8 mouse cellular contexts compared by ENCODE assay signal in genomic region chr2:28536166-28536565, GRCm38 (mm10). TPM values are rescaled to one million over a fixed set of nuclear protein-coding genes. Genes with fewer than 3 reads are reported as not detected.
A peak's percentile ranks its signal among the peaks of the same experiment; 100 is the strongest.
DNase-seq lines count a peak whose midpoint lies in the region; ATAC-seq and TF ChIP-seq lines count a peak whose summit lies in the region.

No protein-coding gene starts in this region.

- H3K4me3 ChIP-seq in liver, adult 2 months (ENCODE audit: insufficient read depth, low read depth, low read length) = no peak overlapping the region
- H3K4me3 ChIP-seq in liver, embryonic 12.5 days = no peak overlapping the region
- H3K4me3 ChIP-seq in forebrain, embryonic 12.5 days (replicated peaks) = no peak overlapping the region
- no peak overlapping the region for H3K4me3 ChIP-seq in hindbrain, postnatal 0 days (ENCODE audit: low read length)
- no peak overlapping the region for H3K4me3 ChIP-seq in neural tube, embryonic 13.5 days
- H3K4me3 ChIP-seq in liver, embryonic 11.5 days (ENCODE audit: low read depth, low read length) = no peak overlapping the region

- H3K79me2 ChIP-seq in liver, adult 2 months (ENCODE audit: control insufficient read depth, insufficient read depth, low read length) = no peaks in the 10 kb centered on the region

- DNase-seq in liver, adult 2 months (ENCODE audit: extremely low read depth, low read depth, low spot score) = no peak
- no peak for DNase-seq in hindbrain, postnatal 0 days (ENCODE audit: low spot score)
- DNase-seq in adrenal gland, postnatal 25 days = no peak
- no peak for DNase-seq in urinary bladder, postnatal 10 days (ENCODE audit: low spot score)
- no peak for DNase-seq in liver, embryonic 11.5 days (ENCODE audit: low spot score)

- no peaks in the 10 kb centered on the region for H3K27me3 ChIP-seq in liver, adult 2 months (ENCODE audit: control insufficient read depth, insufficient read depth, low read length)
- H3K27me3 ChIP-seq in liver, embryonic 12.5 days (replicated peaks) = peaks cover 27% of the 10 kb centered on the region
- no peaks in the 10 kb centered on the region for H3K27me3 ChIP-seq in forebrain, embryonic 12.5 days
- H3K27me3 ChIP-seq in hindbrain, postnatal 0 days (ENCODE audit: insufficient read depth, low read length) = no peaks in the 10 kb centered on the region
- H3K27me3 ChIP-seq in neural tube, embryonic 13.5 days = no peaks in the 10 kb centered on the region
- H3K27me3 ChIP-seq in liver, embryonic 11.5 days (replicated peaks; ENCODE audit: control insufficient read depth, insufficient read depth, low read length) = peaks cover 5% of the 10 kb centered on the region

- H3K9ac ChIP-seq in liver, adult 2 months (ENCODE audit: low read depth, low read length) = no peak overlapping the region
- no peak overlapping the region for H3K9ac ChIP-seq in liver, embryonic 12.5 days
- H3K9ac ChIP-seq in forebrain, embryonic 12.5 days = no peak overlapping the region
- H3K9ac ChIP-seq in hindbrain, postnatal 0 days (replicated peaks; ENCODE audit: low read length) = no peak overlapping the region; the same call in 1 of the 2 replicates
- H3K9ac ChIP-seq in neural tube, embryonic 13.5 days = peak overlapping the region; percentile 85
- H3K9ac ChIP-seq in liver, embryonic 11.5 days (ENCODE audit: low read depth, low read length) = no peak overlapping the region

- H3K4me2 ChIP-seq in liver, embryonic 12.5 days = no peak overlapping the region
- no peak overlapping the region; the same call in 1 of the 2 replicates for H3K4me2 ChIP-seq in forebrain, embryonic 12.5 days
- H3K4me2 ChIP-seq in hindbrain, postnatal 0 days (ENCODE audit: low read depth, low read length) = peak overlapping the region; percentile 72; the same call in 1 of the 2 replicates
- H3K4me2 ChIP-seq in neural tube, embryonic 13.5 days = peak overlapping the region; percentile 76; the same call in 1 of the 2 replicates
- H3K4me2 ChIP-seq in liver, embryonic 11.5 days = no peak overlapping the region

- no peak for TF ChIP-seq POLR2A in liver, adult 2 months (IDR thresholded peaks at IDR 0.05; ENCODE audit: extremely low read depth, insufficient read depth, low read length)

- 0 out of 2 replicates have a peak overlapping the region, but pooled peaks have one; percentile 3 for H3K27ac ChIP-seq in liver, adult 2 months (replicated peaks; ENCODE audit: insufficient read depth, low read depth, low read length)
- no peak overlapping the region for H3K27ac ChIP-seq in liver, embryonic 12.5 days
- H3K27ac ChIP-seq in forebrain, embryonic 12.5 days = peak overlapping the region; percentile 79; the same call in 1 of the 2 replicates
- peak overlapping the region; percentile 91 for H3K27ac ChIP-seq in hindbrain, postnatal 0 days
- peak overlapping the region; percentile 93 for H3K27ac ChIP-seq in neural tube, embryonic 13.5 days (replicated peaks)
- H3K27ac ChIP-seq in liver, embryonic 11.5 days (ENCODE audit: low read depth, low read length) = no peak overlapping the region

- 0 out of 2 replicates have a peak, but pooled peaks cover 4% of the 10 kb centered on the region for H3K4me1 ChIP-seq in liver, adult 2 months (ENCODE audit: control insufficient read depth, insufficient read depth, low read length)
- H3K4me1 ChIP-seq in liver, embryonic 12.5 days = peaks cover 37% of the 10 kb centered on the region
- H3K4me1 ChIP-seq in forebrain, embryonic 12.5 days = peaks cover 96% of the 10 kb centered on the region
- H3K4me1 ChIP-seq in hindbrain, postnatal 0 days (ENCODE audit: insufficient read depth, low read length) = peaks cover 70% of the 10 kb centered on the region
- peaks cover 98% of the 10 kb centered on the region for H3K4me1 ChIP-seq in neural tube, embryonic 13.5 days (replicated peaks)
- peaks cover 32% of the 10 kb centered on the region for H3K4me1 ChIP-seq in liver, embryonic 11.5 days (replicated peaks; ENCODE audit: control insufficient read depth, insufficient read depth, low read length)

- 57% methylated on average over 4 of the region's 4 CpGs for WGBS in liver, adult 2 months
- WGBS in liver, embryonic 12.5 days (ENCODE audit: insufficient replicate concordance) = 36% methylated on average over 4 of the region's 4 CpGs
- 71% methylated on average over 4 of the region's 4 CpGs for WGBS in forebrain, embryonic 12.5 days
- 72% methylated on average over 4 of the region's 4 CpGs for WGBS in hindbrain, postnatal 0 days
- 70% methylated on average over 4 of the region's 4 CpGs for WGBS in neural tube, embryonic 13.5 days
- 67% methylated on average over 4 of the region's 4 CpGs for WGBS in liver, embryonic 11.5 days

- H3K9me3 ChIP-seq in liver, embryonic 12.5 days (replicated peaks) = no peaks in the 10 kb centered on the region
- H3K9me3 ChIP-seq in forebrain, embryonic 12.5 days = no peaks in the 10 kb centered on the region
- H3K9me3 ChIP-seq in hindbrain, postnatal 0 days (ENCODE audit: low read length) = no peaks in the 10 kb centered on the region
- H3K9me3 ChIP-seq in neural tube, embryonic 13.5 days = no peaks in the 10 kb centered on the region
- no peaks in the 10 kb centered on the region for H3K9me3 ChIP-seq in liver, embryonic 11.5 days (ENCODE audit: control insufficient read depth, low read length)

- no peaks in the 10 kb centered on the region for H3K36me3 ChIP-seq in liver, adult 2 months (ENCODE audit: control insufficient read depth, insufficient read depth, low read length)
- no peaks in the 10 kb centered on the region for H3K36me3 ChIP-seq in liver, embryonic 12.5 days
- H3K36me3 ChIP-seq in forebrain, embryonic 12.5 days (replicated peaks) = no peaks in the 10 kb centered on the region
- no peaks in the 10 kb centered on the region for H3K36me3 ChIP-seq in hindbrain, postnatal 0 days (ENCODE audit: insufficient read depth, low read length)
- H3K36me3 ChIP-seq in neural tube, embryonic 13.5 days = peaks cover 8% of the 10 kb centered on the region
- H3K36me3 ChIP-seq in liver, embryonic 11.5 days (ENCODE audit: control insufficient read depth, insufficient read depth, low read length) = no peaks in the 10 kb centered on the region

- no peak for ATAC-seq in liver, embryonic 12.5 days
- ATAC-seq in forebrain, embryonic 12.5 days (ENCODE audit: low FRiP score) = no peak
- no peak for ATAC-seq in hindbrain, postnatal 0 days
- no peak for ATAC-seq in neural tube, embryonic 13.5 days (ENCODE audit: low read depth)
- ATAC-seq in liver, embryonic 11.5 days (replicated peaks; ENCODE audit: low FRiP score) = no peak

- no peak for TF ChIP-seq CTCF in liver, adult 2 months (IDR thresholded peaks at IDR 0.05; ENCODE audit: low read depth, low read length)
- TF ChIP-seq CTCF in hindbrain, postnatal 0 days (IDR thresholded peaks at IDR 0.05; ENCODE audit: low read depth) = no peak

RNA-seq across cellular contexts. Expression of gene Ralgds, which starts 23.2 kb away (rescaled TPM):
- 1.1 and 1.7 TPM in 2 replicates for total RNA-seq in liver, adult 2 months (2014; rRNA removed)
- polyA plus RNA-seq in liver, adult 2 months (2012; rRNA removed) = 1.5 and 3.0 TPM in 2 replicates
- 4.3 and 5.5 TPM in 2 replicates for polyA plus RNA-seq in liver, embryonic 12.5 days (2016; fragmentation: Nextera tagmentation; extraction: Ambion mirVana)
- 55.2 and 62.6 TPM in 2 replicates for polyA plus RNA-seq in forebrain, embryonic 12.5 days (2016; fragmentation: Nextera tagmentation; extraction: Ambion mirVana)
- 263 and 266 TPM in 2 replicates for total RNA-seq in hindbrain, postnatal 0 days (2014; rRNA removed)
- polyA plus RNA-seq in hindbrain, postnatal 0 days (2015; fragmentation: Nextera tagmentation; extraction: Ambion mirVana) = 74.6 and 76.8 TPM in 2 replicates
- 86.3 and 90.7 TPM in 2 replicates for polyA plus RNA-seq in neural tube, embryonic 13.5 days (2015; fragmentation: Nextera tagmentation; extraction: Ambion mirVana)
- 32.6 and 40.3 TPM in 2 replicates for total RNA-seq in adrenal gland, postnatal 25 days (2021)
- polyA plus RNA-seq in liver, embryonic 11.5 days (2014; fragmentation: Nextera tagmentation; extraction: Ambion mirVana) = 11.3 and 12.9 TPM in 2 replicates

RNA-seq across cellular contexts. Expression of gene Cel, which starts 27.0 kb away (rescaled TPM):
- total RNA-seq in liver, adult 2 months (2014; rRNA removed) = 19.2 and 70.5 TPM in 2 replicates
- polyA plus RNA-seq in liver, adult 2 months (2012; rRNA removed) = 0.11 and 0.37 TPM in 2 replicates
- not detected in 2 replicates for polyA plus RNA-seq in liver, embryonic 12.5 days (2016; fragmentation: Nextera tagmentation; extraction: Ambion mirVana)
- polyA plus RNA-seq in forebrain, embryonic 12.5 days (2016; fragmentation: Nextera tagmentation; extraction: Ambion mirVana) = not detected in 2 replicates
- total RNA-seq in hindbrain, postnatal 0 days (2014; rRNA removed) = not detected in 2 replicates
- not detected in 2 replicates for polyA plus RNA-seq in hindbrain, postnatal 0 days (2015; fragmentation: Nextera tagmentation; extraction: Ambion mirVana)
- polyA plus RNA-seq in neural tube, embryonic 13.5 days (2015; fragmentation: Nextera tagmentation; extraction: Ambion mirVana) = not detected in 2 replicates
- total RNA-seq in adrenal gland, postnatal 25 days (2021) = 0.24 TPM in 1 of 2 replicates, not detected in the other
- polyA plus RNA-seq in liver, embryonic 11.5 days (2014; fragmentation: Nextera tagmentation; extraction: Ambion mirVana) = not detected in 2 replicates

RNA-seq across cellular contexts. Expression of gene Gm10134, which starts 30.3 kb away (rescaled TPM):
- not detected in 2 replicates for total RNA-seq in liver, adult 2 months (2014; rRNA removed)
- polyA plus RNA-seq in liver, adult 2 months (2012; rRNA removed) = not detected in 2 replicates
- 0.64 and 0.71 TPM in 2 replicates for polyA plus RNA-seq in liver, embryonic 12.5 days (2016; fragmentation: Nextera tagmentation; extraction: Ambion mirVana)
- 0.61 and 0.64 TPM in 2 replicates for polyA plus RNA-seq in forebrain, embryonic 12.5 days (2016; fragmentation: Nextera tagmentation; extraction: Ambion mirVana)
- total RNA-seq in hindbrain, postnatal 0 days (2014; rRNA removed) = not detected in 2 replicates
- polyA plus RNA-seq in hindbrain, postnatal 0 days (2015; fragmentation: Nextera tagmentation; extraction: Ambion mirVana) = 4.0 and 4.8 TPM in 2 replicates
- 2.6 and 4.0 TPM in 2 replicates for polyA plus RNA-seq in neural tube, embryonic 13.5 days (2015; fragmentation: Nextera tagmentation; extraction: Ambion mirVana)
- total RNA-seq in adrenal gland, postnatal 25 days (2021) = 3.4 TPM in 1 of 2 replicates, not detected in the other
- 0.73 and 0.78 TPM in 2 replicates for polyA plus RNA-seq in liver, embryonic 11.5 days (2014; fragmentation: Nextera tagmentation; extraction: Ambion mirVana)

RNA-seq across cellular contexts. Expression of gene Gbgt1, which starts 39.5 kb away (rescaled TPM):
- 0.65 and 1.7 TPM in 2 replicates for total RNA-seq in liver, adult 2 months (2014; rRNA removed)
- 0.66 and 0.86 TPM in 2 replicates for polyA plus RNA-seq in liver, adult 2 months (2012; rRNA removed)
- polyA plus RNA-seq in liver, embryonic 12.5 days (2016; fragmentation: Nextera tagmentation; extraction: Ambion mirVana) = 0.37 and 0.39 TPM in 2 replicates
- 0.32 TPM in 2 replicates for polyA plus RNA-seq in forebrain, embryonic 12.5 days (2016; fragmentation: Nextera tagmentation; extraction: Ambion mirVana)
- 3.7 and 8.2 TPM in 2 replicates for total RNA-seq in hindbrain, postnatal 0 days (2014; rRNA removed)
- 1.5 and 1.7 TPM in 2 replicates for polyA plus RNA-seq in hindbrain, postnatal 0 days (2015; fragmentation: Nextera tagmentation; extraction: Ambion mirVana)
- polyA plus RNA-seq in neural tube, embryonic 13.5 days (2015; fragmentation: Nextera tagmentation; extraction: Ambion mirVana) = 1.6 and 1.7 TPM in 2 replicates
- total RNA-seq in adrenal gland, postnatal 25 days (2021) = 2.1 and 3.2 TPM in 2 replicates
- polyA plus RNA-seq in liver, embryonic 11.5 days (2014; fragmentation: Nextera tagmentation; extraction: Ambion mirVana) = 0.22 and 0.32 TPM in 2 replicates

RNA-seq across cellular contexts. Expression of gene Gtf3c5, which starts 47.4 kb away (rescaled TPM):
- total RNA-seq in liver, adult 2 months (2014; rRNA removed) = 2.9 and 3.1 TPM in 2 replicates
- polyA plus RNA-seq in liver, adult 2 months (2012; rRNA removed) = 7.8 and 9.0 TPM in 2 replicates
- 24.9 and 26.3 TPM in 2 replicates for polyA plus RNA-seq in liver, embryonic 12.5 days (2016; fragmentation: Nextera tagmentation; extraction: Ambion mirVana)
- 46.9 and 50.9 TPM in 2 replicates for polyA plus RNA-seq in forebrain, embryonic 12.5 days (2016; fragmentation: Nextera tagmentation; extraction: Ambion mirVana)
- 23.1 and 28.4 TPM in 2 replicates for total RNA-seq in hindbrain, postnatal 0 days (2014; rRNA removed)
- polyA plus RNA-seq in hindbrain, postnatal 0 days (2015; fragmentation: Nextera tagmentation; extraction: Ambion mirVana) = 27.4 and 29.5 TPM in 2 replicates
- polyA plus RNA-seq in neural tube, embryonic 13.5 days (2015; fragmentation: Nextera tagmentation; extraction: Ambion mirVana) = 42.1 and 43.5 TPM in 2 replicates
- 22.3 and 24.4 TPM in 2 replicates for total RNA-seq in adrenal gland, postnatal 25 days (2021)
- polyA plus RNA-seq in liver, embryonic 11.5 days (2014; fragmentation: Nextera tagmentation; extraction: Ambion mirVana) = 30.8 and 32.9 TPM in 2 replicates

Comparison
In these comparisons a context has a peak if more than half of its experiments do, and no peak if none do; other contexts are left out.
1. H3K27ac ChIP-seq: peak in liver, adult 2 months (single experiment), forebrain, embryonic 12.5 days (single experiment), hindbrain, postnatal 0 days (single experiment) and neural tube, embryonic 13.5 days (single experiment); none in liver, embryonic 12.5 days (single experiment) and liver, embryonic 11.5 days (single experiment).
2. H3K4me2 ChIP-seq: peak in hindbrain, postnatal 0 days (single experiment) and neural tube, embryonic 13.5 days (single experiment); none in liver, embryonic 12.5 days (single experiment), forebrain, embryonic 12.5 days (single experiment) and liver, embryonic 11.5 days (single experiment).